Mouse (Mus musculus) neural tube, embryonic 15.5 days (tissue): ENCODE results near the gene Spic. TPM values are rescaled to one million over a fixed set of nuclear protein-coding genes. Genes with fewer than 3 reads are reported as not detected.

Experiments
- ATAC-seq: fragments of 200-750 bp; cut with Nextera tagmentation; 2 replicates; pipeline ENCODE4 v1.8.0; 2017; ENCODE audit warnings: mild to moderate bottlenecking, moderate TSS enrichment, moderate library complexity; ENCODE audit not compliant: low FRiP score
- H3K27ac ChIP-seq: fragments of 300-500 bp; sonication (generic); replicated peaks from 2 replicates; pipeline ENCODE4 v1.5.1; 2015; ENCODE audit warnings: mild to moderate bottlenecking, inconsistent platforms
- H3K27me3 ChIP-seq: fragments of 300-500 bp; sonication (generic); replicated peaks from 2 replicates; pipeline ENCODE4 v1.6.1; 2015; ENCODE audit warnings: inconsistent platforms
- H3K36me3 ChIP-seq: fragments of 300-500 bp; sonication (generic); 2 replicates; pipeline ENCODE4 v1.6.1; 2015; ENCODE audit warnings: inconsistent platforms
- H3K4me1 ChIP-seq: fragments of 300-500 bp; sonication (generic); 2 replicates; pipeline ENCODE4 v1.6.1; 2015; ENCODE audit warnings: inconsistent platforms
- H3K4me2 ChIP-seq: fragments of 300-500 bp; sonication (generic); 2 replicates; pipeline ENCODE4 v1.6.1; 2015; ENCODE audit warnings: inconsistent platforms, mild to moderate bottlenecking, moderate library complexity
- H3K4me3 ChIP-seq: fragments of 300-500 bp; sonication (generic); replicated peaks from 2 replicates; pipeline ENCODE4 v1.5.1; 2015; ENCODE audit warnings: mild to moderate bottlenecking, inconsistent platforms
- H3K9ac ChIP-seq: fragments of 300-500 bp; sonication (generic); replicated peaks from 2 replicates; pipeline ENCODE4 v1.6.1; 2015; ENCODE audit warnings: mild to moderate bottlenecking, inconsistent platforms
- H3K9me3 ChIP-seq: fragments of 300-500 bp; sonication (generic); replicated peaks from 2 replicates; pipeline ENCODE4 v1.6.1; 2016; ENCODE audit warnings: inconsistent platforms
- WGBS: fragments of 180-500 bp; shearing (Covaris S2); methylation state at CpG from one replicate; pipeline ENCODE4 v1.1.7; 2015; ENCODE audit warnings: mixed read lengths; 5-methylcytosine and 5-hydroxymethylcytosine counted together
- polyA plus RNA-seq: library from polyadenylated mRNA; unstranded; fragments of >200 nt; fragmentation: Nextera tagmentation; extraction: Ambion mirVana; gene quantifications from 2 replicates; pipeline ENCODE4 v1.2.1, GENCODE M21; 2015

The Spic gene
- 0.74 TPM in 1 of 2 replicates, not detected in the other for polyA plus RNA-seq

GRCm38 (mm10) chr10:88684925-88685324 lies at the start of gene Spic:
Gene Spic (minus strand): TSS chr10:88685015.
- Histone ChIP-seq H3K27me3 (no peaks in the 10 kb centered on the region), H3K4me2 (no peak within 1 kb of the TSS), H3K9ac (no peak within 1 kb of the TSS), H3K9me3 (no peaks in the 10 kb centered on the region), H3K4me1 (no peaks in the 10 kb centered on the region), H3K4me3 (no peak within 1 kb of the TSS), H3K27ac (no peak within 1 kb of the TSS), H3K36me3 (no peaks in the 10 kb centered on the region)
- 58% methylated on average over 5 of the region's 5 CpGs for WGBS
- no peak for ATAC-seq

- H3K36me3 ChIP-seq = peaks cover 12% of the 10 kb centered on the region
- H3K4me1 ChIP-seq = peaks cover 19% of the 10 kb centered on the region
- H3K27me3 ChIP-seq = no peaks in the 10 kb centered on the region
- WGBS = 20% methylated on average over 6 of the region's 6 CpGs
- no peaks in the 10 kb centered on the region for H3K9me3 ChIP-seq
- H3K4me3 ChIP-seq = peak overlapping the region; percentile 98
- no peak overlapping the region for H3K27ac ChIP-seq
- no peak for ATAC-seq
- H3K4me2 ChIP-seq = peak overlapping the region; percentile 93
- H3K9ac ChIP-seq = peak overlapping the region; percentile 93
Observed at GRCm38 (mm10) chr10:88732309-88732622, 47.5 kb upstream of the Spic start.

- H3K4me2 ChIP-seq = peak overlapping the region; percentile 93
- H3K36me3 ChIP-seq = peaks cover 7% of the 10 kb centered on the region
- peak; percentile 54 for ATAC-seq
- H3K4me1 ChIP-seq = peaks cover 19% of the 10 kb centered on the region
- WGBS = 3% methylated on average over 57 of the region's 61 CpGs
- H3K9ac ChIP-seq = peak overlapping the region; percentile 93
- H3K27ac ChIP-seq = peak overlapping the region; percentile 85
- H3K4me3 ChIP-seq = peak overlapping the region; percentile 98
- H3K27me3 ChIP-seq = no peaks in the 10 kb centered on the region
- H3K9me3 ChIP-seq = no peaks in the 10 kb centered on the region
Observed at GRCm38 (mm10) chr10:88731496-88732308, 46.9 kb upstream of the Spic start.

GRCm38 (mm10) chr10:88730571-88731495 lies 46.0 kb upstream of the Spic start, which contains the start of gene Arl1:
Gene Arl1 (plus strand): TSS chr10:88730858.
- H3K4me1 ChIP-seq = peaks cover 19% of the 10 kb centered on the region
- under 1% methylated on average over 65 of the region's 65 CpGs for WGBS
- H3K4me2 ChIP-seq = peak within 1 kb of the TSS; percentile 93
- H3K9me3 ChIP-seq = no peaks in the 10 kb centered on the region
- H3K36me3 ChIP-seq = no peaks in the 10 kb centered on the region
- no peaks in the 10 kb centered on the region for H3K27me3 ChIP-seq
- H3K4me3 ChIP-seq = peak within 1 kb of the TSS; percentile 98
- peak within 1 kb of the TSS; percentile 93 for H3K9ac ChIP-seq
- peak; percentile 96 for ATAC-seq
- H3K27ac ChIP-seq = peak within 1 kb of the TSS; percentile 85

- Histone ChIP-seq H3K27me3 (no peaks in the 10 kb centered on the region; the same call in 1 of the 2 replicates), H3K9ac (no peak overlapping the region), H3K4me2 (no peak overlapping the region), H3K27ac (no peak overlapping the region), H3K36me3 (no peaks in the 10 kb centered on the region), H3K4me3 (no peak overlapping the region), H3K9me3 (no peaks in the 10 kb centered on the region), H3K4me1 (peaks cover 18% of the 10 kb centered on the region)
- no peak for ATAC-seq
- 82% methylated on average over 8 of the region's 8 CpGs for WGBS
Observed at GRCm38 (mm10) chr10:88728166-88728565, 43.4 kb upstream of the Spic start.

- Histone ChIP-seq H3K27me3 (no peaks in the 10 kb centered on the region; the same call in 1 of the 2 replicates), H3K4me2 (no peak overlapping the region), H3K4me3 (no peak overlapping the region), H3K36me3 (no peaks in the 10 kb centered on the region), H3K9me3 (no peaks in the 10 kb centered on the region), H3K9ac (no peak overlapping the region), H3K27ac (no peak overlapping the region), H3K4me1 (peaks cover 8% of the 10 kb centered on the region)
- ATAC-seq = no peak
- 52% methylated on average over 1 of the region's 1 CpGs for WGBS
Observed at GRCm38 (mm10) chr10:88727128-88727527, 42.3 kb upstream of the Spic start.

GRCm38 (mm10) chr10:88725343-88725742 lies 40.5 kb upstream of the Spic start:
- WGBS = 65% methylated on average over 2 of the region's 2 CpGs

GRCm38 (mm10) chr10:88719618-88720017 lies 34.8 kb upstream of the Spic start:
- Histone ChIP-seq H3K9me3 (no peaks in the 10 kb centered on the region), H3K36me3 (no peaks in the 10 kb centered on the region), H3K27me3 (no peaks in the 10 kb centered on the region; the same call in 1 of the 2 replicates), H3K27ac (no peak overlapping the region), H3K9ac (no peak overlapping the region), H3K4me1 (no peaks in the 10 kb centered on the region), H3K4me2 (no peak overlapping the region), H3K4me3 (no peak overlapping the region)
- no peak for ATAC-seq
- WGBS = 78% methylated on average over 1 of the region's 1 CpGs

More at GRCm38 (mm10) chr10:88725343-88725742, 40.5 kb upstream of the Spic start:
- no peak for ATAC-seq
- Histone ChIP-seq H3K27me3 (no peaks in the 10 kb centered on the region; the same call in 1 of the 2 replicates), H3K4me2 (no peak overlapping the region), H3K9ac (no peak overlapping the region), H3K4me3 (no peak overlapping the region), H3K27ac (no peak overlapping the region), H3K4me1 (peaks cover 3% of the 10 kb centered on the region), H3K9me3 (no peaks in the 10 kb centered on the region), H3K36me3 (no peaks in the 10 kb centered on the region)

- no peaks in the 10 kb centered on the region for H3K9me3 ChIP-seq
Observed at GRCm38 (mm10) chr10:88717756-88718025, 32.9 kb upstream of the Spic start.

GRCm38 (mm10) chr10:88716986-88717755 lies 32.4 kb upstream of the Spic start:
- H3K4me2 ChIP-seq = no peak overlapping the region
- no peak overlapping the region for H3K9ac ChIP-seq
- H3K36me3 ChIP-seq = no peaks in the 10 kb centered on the region
- H3K9me3 ChIP-seq = no peaks in the 10 kb centered on the region
- H3K27ac ChIP-seq = no peak overlapping the region
- H3K4me1 ChIP-seq = no peaks in the 10 kb centered on the region
- no peak overlapping the region for H3K4me3 ChIP-seq
- WGBS = 56% methylated on average over 13 of the region's 13 CpGs
- ATAC-seq = no peak
- no peaks in the 10 kb centered on the region for H3K27me3 ChIP-seq

More at GRCm38 (mm10) chr10:88717756-88718025, 32.9 kb upstream of the Spic start:
- WGBS = 42% methylated on average over 2 of the region's 2 CpGs
- Histone ChIP-seq H3K27ac (no peak overlapping the region), H3K4me1 (no peaks in the 10 kb centered on the region), H3K4me3 (no peak overlapping the region), H3K9ac (no peak overlapping the region), H3K36me3 (no peaks in the 10 kb centered on the region), H3K4me2 (no peak overlapping the region), H3K27me3 (no peaks in the 10 kb centered on the region)
- ATAC-seq = no peak

- Histone ChIP-seq H3K4me1 (no peaks in the 10 kb centered on the region), H3K27me3 (no peaks in the 10 kb centered on the region), H3K4me3 (no peak overlapping the region), H3K9ac (no peak overlapping the region), H3K36me3 (no peaks in the 10 kb centered on the region), H3K9me3 (no peaks in the 10 kb centered on the region), H3K4me2 (no peak overlapping the region), H3K27ac (no peak overlapping the region)
- WGBS = 82% methylated on average over 6 of the region's 6 CpGs
- ATAC-seq = no peak
Observed at GRCm38 (mm10) chr10:88715621-88716020, 30.8 kb upstream of the Spic start.
